Mouse (Mus musculus) limb, embryonic 12.5 days (tissue): ENCODE measurements around the gene Sptb. TPM values are rescaled to one million over a fixed set of nuclear protein-coding genes. Genes with fewer than 3 reads are reported as not detected.

Source experiments
- ATAC-seq: fragments of 200-750 bp; cut with Nextera tagmentation; 2 replicates; pipeline ENCODE4 v1.8.0; 2017; ENCODE audit warnings: low read depth, moderate TSS enrichment; ENCODE audit not compliant: insufficient number of reproducible peaks, insufficient read depth, low FRiP score, low TSS enrichment
- H3K27ac ChIP-seq: fragments of 300-500 bp; sonication (generic); 2 replicates; pipeline ENCODE4 v1.5.1; 2016; ENCODE audit warnings: mild to moderate bottlenecking, moderate library complexity
- H3K27me3 ChIP-seq: fragments of 300-500 bp; sonication (generic); 2 replicates; pipeline ENCODE4 v1.6.1; 2016; ENCODE audit warnings: mild to moderate bottlenecking, moderate library complexity
- H3K36me3 ChIP-seq: fragments of 300-500 bp; sonication (generic); 2 replicates; pipeline ENCODE4 v1.6.1; 2016; ENCODE audit warnings: mild to moderate bottlenecking, moderate library complexity
- H3K4me1 ChIP-seq: fragments of 300-500 bp; sonication (generic); replicated peaks from 2 replicates; pipeline ENCODE4 v1.6.1; 2016
- H3K4me2 ChIP-seq: fragments of 300-500 bp; sonication (generic); 2 replicates; pipeline ENCODE4 v1.6.1; 2016; ENCODE audit warnings: mild to moderate bottlenecking, moderate library complexity
- H3K4me3 ChIP-seq: fragments of 300-500 bp; sonication (generic); replicated peaks from 2 replicates; pipeline ENCODE4 v1.5.1; 2016; ENCODE audit warnings: mild to moderate bottlenecking
- H3K9ac ChIP-seq: fragments of 300-500 bp; sonication (generic); replicated peaks from 2 replicates; pipeline ENCODE4 v1.6.1; 2016; ENCODE audit warnings: mild to moderate bottlenecking, moderate library complexity
- H3K9me3 ChIP-seq: fragments of 300-500 bp; sonication (generic); 2 replicates; pipeline ENCODE4 v1.6.1; 2016; ENCODE audit warnings: mild to moderate bottlenecking, moderate library complexity
- WGBS: fragments of 180-500 bp; shearing (Covaris S2); methylation state at CpG from one replicate; pipeline ENCODE4 v1.1.7; 2016; 5-methylcytosine and 5-hydroxymethylcytosine counted together
- polyA plus RNA-seq: library from polyadenylated mRNA; unstranded; fragments of >200 nt; fragmentation: Nextera tagmentation; extraction: Ambion mirVana; gene quantifications from 2 replicates; pipeline ENCODE4 v1.2.1, GENCODE M21; 2016

Sptb gene
- polyA plus RNA-seq, 1 experiment from 2014 or later: 1.3 TPM

DNA sequence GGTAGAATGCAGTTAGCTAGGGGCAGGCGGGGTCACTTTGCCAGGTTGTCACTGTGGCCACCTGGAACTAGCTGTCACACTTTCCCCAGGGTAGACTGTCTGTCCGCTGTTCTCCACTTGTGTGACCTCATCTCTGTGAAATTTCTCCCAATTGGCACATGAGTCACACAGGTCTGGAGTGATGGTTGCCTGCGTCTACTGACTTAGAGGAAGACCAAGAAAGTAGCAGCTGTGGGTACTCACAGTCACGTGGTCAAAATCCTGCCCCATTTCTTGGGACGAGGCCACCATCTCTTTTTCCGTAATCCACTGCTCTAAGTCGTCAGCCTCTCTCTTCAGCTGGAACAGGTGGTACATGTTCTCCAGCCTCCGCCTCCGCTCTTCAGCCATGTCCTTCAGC, 106.6 kb downstream of the Sptb start:
- H3K4me3 ChIP-seq: no peak overlapping the region

DNA sequence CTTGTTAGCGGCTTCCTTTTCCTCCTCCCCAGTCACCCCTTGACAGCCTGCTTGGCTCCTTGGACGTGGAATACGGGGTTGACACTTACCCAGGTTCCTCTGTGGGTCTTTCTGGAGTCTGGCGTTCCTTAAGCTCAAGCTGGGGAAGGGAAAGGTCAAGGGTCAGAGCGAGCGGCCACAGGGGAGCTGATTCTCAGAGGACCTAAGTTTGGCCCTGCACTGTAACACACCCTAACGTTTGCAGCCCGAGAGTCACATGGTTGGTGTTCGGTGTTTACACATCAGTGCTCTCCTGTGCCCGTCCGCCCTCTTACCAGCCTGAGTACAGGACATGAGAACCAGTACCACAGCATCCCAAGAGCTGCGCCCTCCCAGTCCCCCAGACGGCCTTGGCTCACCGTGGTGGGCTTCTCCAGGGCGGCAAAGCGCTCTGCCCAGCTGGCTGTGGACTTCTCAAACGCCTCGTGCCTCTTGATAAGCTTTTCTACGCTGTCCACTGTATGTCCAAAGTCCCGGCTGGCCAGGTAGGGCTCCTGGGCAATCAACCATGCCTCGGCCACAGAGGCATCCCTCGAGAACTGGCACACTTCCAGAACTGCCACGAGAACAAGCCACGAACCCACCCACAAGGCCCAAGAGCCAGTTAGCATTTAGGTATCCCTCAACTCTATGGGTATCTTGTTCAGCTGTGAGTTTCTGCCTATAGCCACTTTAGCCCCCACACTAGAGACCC, 112.0 kb downstream of the Sptb start:
- no peak overlapping the region for H3K4me3 ChIP-seq
- WGBS: 73% methylated on average over 24 of the region's 24 CpGs
- 0 out of 2 replicates have a peak, but pooled peaks cover 5% of the 10 kb centered on the region for H3K27me3 ChIP-seq
- H3K36me3 ChIP-seq: no peaks in the 10 kb centered on the region
- no peaks in the 10 kb centered on the region for H3K9me3 ChIP-seq
- ATAC-seq: no peak
- no peak overlapping the region for H3K27ac ChIP-seq
- H3K4me2 ChIP-seq: no peak overlapping the region
- peaks cover 6% of the 10 kb centered on the region; the same call in 1 of the 2 replicates for H3K4me1 ChIP-seq
- no peak overlapping the region for H3K9ac ChIP-seq

More for the DNA sequence above, 106.6 kb downstream of the Sptb start:
- Histone ChIP-seq H3K9me3 (no peaks in the 10 kb centered on the region), H3K27ac (no peak overlapping the region), H3K4me1 (no peaks in the 10 kb centered on the region), H3K27me3 (peaks cover 4% of the 10 kb centered on the region), H3K36me3 (no peaks in the 10 kb centered on the region), H3K9ac (no peak overlapping the region), H3K4me2 (no peak overlapping the region)
- 86% methylated on average over 9 of the region's 9 CpGs for WGBS
- no peak for ATAC-seq

DNA sequence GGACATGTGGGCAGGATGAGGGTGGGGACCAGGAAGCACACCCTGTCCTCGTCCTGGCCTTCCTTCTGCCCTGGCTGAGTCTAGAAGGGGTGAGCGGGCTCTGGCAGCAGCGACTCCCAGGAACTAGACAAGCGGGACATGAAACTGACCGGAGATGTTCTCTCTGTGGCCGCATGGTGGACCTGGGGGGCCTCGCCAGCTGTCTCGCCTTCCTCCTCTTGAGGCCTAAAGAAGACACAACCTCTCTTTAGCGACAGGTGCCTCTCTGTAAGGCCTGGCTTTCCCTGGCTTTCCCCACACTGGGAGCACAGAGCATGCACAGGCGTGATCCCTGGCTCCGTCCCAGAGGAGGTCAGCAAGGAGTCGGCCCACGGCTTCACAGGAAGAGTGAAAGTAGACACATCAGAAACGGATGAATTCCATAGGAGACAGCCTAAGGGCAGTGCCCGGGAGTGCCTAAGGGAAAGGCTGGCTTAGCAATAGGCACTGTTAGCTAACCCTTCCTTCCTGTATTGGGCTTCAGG, 112.7 kb downstream of the Sptb start:
- Histone ChIP-seq H3K4me2 (no peak overlapping the region), H3K9ac (no peak overlapping the region), H3K9me3 (no peaks in the 10 kb centered on the region), H3K27ac (no peak overlapping the region), H3K4me3 (no peak overlapping the region), H3K4me1 (peaks cover 6% of the 10 kb centered on the region; the same call in 1 of the 2 replicates), H3K27me3 (0 out of 2 replicates have a peak, but pooled peaks cover 5% of the 10 kb centered on the region), H3K36me3 (no peaks in the 10 kb centered on the region)
- 76% methylated on average over 15 of the region's 15 CpGs for WGBS
- ATAC-seq: no peak

DNA sequence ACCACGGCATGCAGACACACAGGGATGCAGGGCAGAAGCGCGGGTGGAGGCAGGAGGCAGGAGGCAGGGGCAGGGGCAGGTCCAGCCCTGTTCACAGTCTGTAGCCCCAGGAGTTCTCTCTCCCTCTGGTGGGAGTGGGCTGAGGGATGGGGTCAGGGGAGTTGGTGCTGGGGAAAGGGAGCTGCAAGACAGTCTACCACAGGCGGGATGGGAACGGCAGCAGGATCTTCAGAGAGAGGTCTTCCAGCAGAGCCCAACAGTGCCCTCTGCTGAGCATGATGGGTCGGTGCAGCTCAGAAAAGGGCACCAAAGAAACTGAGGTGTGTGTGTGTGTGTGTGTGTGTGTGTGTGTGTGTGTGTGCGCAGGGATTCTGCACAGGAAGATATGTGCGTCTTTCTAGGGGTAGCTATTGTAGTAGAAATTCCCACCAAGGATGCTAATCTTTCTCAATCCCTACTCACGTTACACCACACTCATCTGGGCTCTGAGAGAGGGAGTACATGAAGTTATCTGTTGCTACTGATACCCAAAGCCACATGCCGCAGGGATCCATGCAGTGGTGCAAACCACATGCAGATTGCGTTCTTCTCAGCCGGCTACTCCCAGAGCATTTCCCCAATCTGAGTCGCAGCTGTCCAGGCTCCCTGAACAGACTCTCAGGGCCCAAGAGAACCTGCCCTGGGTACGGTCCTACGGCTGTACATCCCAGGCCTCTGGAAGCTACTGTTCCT, 113.9 kb downstream of the Sptb start:
- Histone ChIP-seq H3K9ac (no peak overlapping the region), H3K4me3 (no peak overlapping the region), H3K27ac (no peak overlapping the region), H3K27me3 (0 out of 2 replicates have a peak, but pooled peaks cover 5% of the 10 kb centered on the region), H3K4me2 (no peak overlapping the region), H3K9me3 (no peaks in the 10 kb centered on the region), H3K36me3 (no peaks in the 10 kb centered on the region), H3K4me1 (peaks cover 6% of the 10 kb centered on the region; the same call in 1 of the 2 replicates)
- 55% methylated on average over 15 of the region's 15 CpGs for WGBS
- ATAC-seq: no peak; the same call in 1 of the 2 replicates

DNA sequence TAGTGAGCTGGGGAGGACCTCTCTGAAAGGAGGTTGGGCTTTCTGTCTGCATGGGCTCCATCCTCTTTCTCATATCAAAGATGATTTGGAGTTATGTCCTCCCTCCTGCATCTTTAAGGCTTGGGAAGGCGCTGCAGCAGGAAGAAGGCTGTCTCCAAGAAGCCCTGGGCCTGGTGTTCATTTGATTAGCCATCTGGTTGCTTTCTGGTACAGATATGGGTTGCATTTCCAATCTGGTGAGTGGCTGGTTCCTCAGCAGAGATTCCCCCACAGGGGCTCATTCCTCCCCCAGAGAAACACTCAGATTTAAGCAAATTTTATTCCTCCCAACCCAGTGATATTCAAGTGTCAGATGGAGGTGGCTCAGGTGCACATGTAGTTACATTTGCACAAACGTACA, 114.5 kb downstream of the Sptb start:
- H3K4me1 ChIP-seq: peaks cover 6% of the 10 kb centered on the region; the same call in 1 of the 2 replicates
- 76% methylated on average over 2 of the region's 2 CpGs for WGBS
- no peak overlapping the region for H3K27ac ChIP-seq

DNA sequence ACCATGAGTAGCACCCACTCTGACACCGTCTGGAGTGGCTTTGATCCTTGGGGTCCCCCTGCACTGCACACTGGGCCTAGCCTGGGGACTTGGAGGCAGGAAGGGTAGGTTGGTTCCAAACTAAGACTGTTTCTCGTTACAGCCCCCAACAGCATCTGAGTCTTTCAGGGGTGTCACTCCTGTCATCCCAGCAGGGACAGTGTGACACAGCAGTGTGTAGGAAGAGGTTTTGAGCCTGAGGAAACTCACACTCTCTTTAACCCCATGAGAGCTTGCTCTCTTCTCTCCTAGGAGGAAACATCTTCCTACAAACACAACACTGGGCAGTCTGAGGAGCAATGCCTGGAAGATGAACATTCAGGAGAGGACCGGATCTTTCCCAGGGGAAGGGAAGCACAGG, 115.8 kb downstream of the Sptb start:
- no peak overlapping the region for H3K4me3 ChIP-seq
- H3K27me3 ChIP-seq: 0 out of 2 replicates have a peak, but pooled peaks cover 5% of the 10 kb centered on the region
- H3K4me2 ChIP-seq: no peak overlapping the region
- H3K4me1 ChIP-seq: peaks cover 6% of the 10 kb centered on the region
- no peaks in the 10 kb centered on the region for H3K9me3 ChIP-seq
- 51% methylated on average over 3 of the region's 3 CpGs for WGBS
- 0 out of 2 replicates have a peak overlapping the region, but pooled peaks have one; percentile 1 for H3K9ac ChIP-seq
- H3K27ac ChIP-seq: no peak overlapping the region
- H3K36me3 ChIP-seq: no peaks in the 10 kb centered on the region
- ATAC-seq: no peak

More for the DNA sequence above, 114.5 kb downstream of the Sptb start:
- Histone ChIP-seq H3K9me3 (no peaks in the 10 kb centered on the region), H3K36me3 (no peaks in the 10 kb centered on the region), H3K4me2 (no peak overlapping the region), H3K27me3 (0 out of 2 replicates have a peak, but pooled peaks cover 5% of the 10 kb centered on the region), H3K4me3 (no peak overlapping the region), H3K9ac (no peak overlapping the region)
- ATAC-seq: no peak

DNA sequence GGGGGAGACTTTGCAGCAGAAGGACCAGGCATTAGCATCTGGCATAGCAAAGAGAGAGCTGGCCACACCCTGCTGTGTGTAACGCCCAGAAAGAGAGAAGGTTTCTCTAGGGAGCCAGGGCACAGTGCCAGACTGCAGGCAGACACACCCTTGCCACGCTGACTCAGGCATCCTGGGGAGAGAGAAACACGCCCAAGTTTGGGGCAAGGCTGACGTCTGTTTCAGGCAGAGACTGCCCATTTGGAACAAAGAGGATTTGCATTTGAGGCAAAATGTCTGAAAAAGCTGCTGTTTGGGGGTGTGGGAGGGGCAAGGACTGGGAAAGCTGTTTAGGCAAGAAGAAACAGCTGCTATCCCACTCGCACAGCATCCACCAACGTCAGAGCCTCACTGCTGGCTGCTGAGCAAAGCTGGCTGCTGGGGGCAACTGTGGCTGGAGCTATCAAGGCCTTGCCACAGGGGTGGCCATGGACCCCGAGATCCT, 116.5 kb downstream of the Sptb start:
- no peak for ATAC-seq
- no peak overlapping the region for H3K27ac ChIP-seq

DNA sequence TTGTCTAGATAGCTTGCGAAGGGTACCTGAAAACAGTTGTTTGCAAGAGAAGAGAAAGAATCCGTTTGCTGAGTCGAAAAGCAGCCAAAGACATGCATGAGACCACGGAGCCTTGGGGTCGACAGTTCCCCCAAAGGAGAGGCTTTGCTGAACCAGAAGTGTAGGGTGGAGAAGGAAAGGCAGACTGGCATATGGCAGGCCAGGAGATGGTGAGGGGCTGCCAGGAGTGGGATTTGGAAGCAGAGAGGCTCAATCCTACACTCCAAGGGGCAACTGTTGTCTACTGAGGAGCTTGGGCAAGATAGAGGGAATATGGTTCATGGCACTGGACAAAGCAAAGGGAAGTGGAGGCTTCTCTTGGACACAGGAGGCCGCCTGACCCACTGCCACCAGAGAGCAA, 117.1 kb downstream of the Sptb start:
- H3K4me2 ChIP-seq: no peak overlapping the region
- 0 out of 2 replicates have a peak, but pooled peaks cover 5% of the 10 kb centered on the region for H3K27me3 ChIP-seq
- WGBS: 82% methylated on average over 6 of the region's 6 CpGs
- no peak for ATAC-seq
- H3K9ac ChIP-seq: no peak overlapping the region
- peaks cover 6% of the 10 kb centered on the region for H3K4me1 ChIP-seq
- no peaks in the 10 kb centered on the region for H3K9me3 ChIP-seq
- H3K36me3 ChIP-seq: no peaks in the 10 kb centered on the region
- no peak overlapping the region for H3K27ac ChIP-seq
- no peak overlapping the region for H3K4me3 ChIP-seq

More for the DNA sequence above, 116.5 kb downstream of the Sptb start:
- no peaks in the 10 kb centered on the region for H3K36me3 ChIP-seq
- H3K27me3 ChIP-seq: 0 out of 2 replicates have a peak, but pooled peaks cover 5% of the 10 kb centered on the region
- no peaks in the 10 kb centered on the region for H3K9me3 ChIP-seq
- peaks cover 6% of the 10 kb centered on the region for H3K4me1 ChIP-seq
- H3K9ac ChIP-seq: 0 out of 2 replicates have a peak overlapping the region, but pooled peaks have one; percentile 1
- 24% methylated on average over 7 of the region's 7 CpGs for whole genome bisulfite sequencing
- no peak overlapping the region for H3K4me2 ChIP-seq
- H3K4me3 ChIP-seq: no peak overlapping the region

DNA sequence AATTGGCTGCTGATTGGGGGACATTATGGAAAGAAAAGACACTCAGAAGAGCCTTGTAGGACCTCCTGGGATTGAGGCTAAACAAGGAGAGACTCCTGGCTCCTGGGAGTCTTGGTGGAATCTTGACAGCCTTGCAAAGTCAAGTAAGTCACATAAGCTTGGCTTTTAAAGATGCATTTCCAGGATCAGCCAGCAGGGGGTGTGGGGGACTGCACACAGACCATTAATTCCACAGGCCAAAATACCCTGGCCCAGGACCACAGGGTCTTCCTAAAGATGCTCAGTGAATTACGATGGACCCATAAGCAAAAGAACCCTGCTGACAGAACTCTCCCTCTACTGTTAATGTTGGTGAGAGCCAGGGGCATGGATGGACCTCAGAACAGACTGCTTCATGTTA, 118.1 kb downstream of the Sptb start:
- Histone ChIP-seq H3K27ac (no peak overlapping the region), H3K4me2 (no peak overlapping the region), H3K4me3 (no peak overlapping the region), H3K9ac (no peak overlapping the region), H3K9me3 (no peaks in the 10 kb centered on the region), H3K4me1 (peaks cover 6% of the 10 kb centered on the region), H3K36me3 (no peaks in the 10 kb centered on the region), H3K27me3 (0 out of 2 replicates have a peak, but pooled peaks cover 5% of the 10 kb centered on the region)
- 57% methylated on average over 1 of the region's 1 CpGs for WGBS
- no peak for ATAC-seq

DNA sequence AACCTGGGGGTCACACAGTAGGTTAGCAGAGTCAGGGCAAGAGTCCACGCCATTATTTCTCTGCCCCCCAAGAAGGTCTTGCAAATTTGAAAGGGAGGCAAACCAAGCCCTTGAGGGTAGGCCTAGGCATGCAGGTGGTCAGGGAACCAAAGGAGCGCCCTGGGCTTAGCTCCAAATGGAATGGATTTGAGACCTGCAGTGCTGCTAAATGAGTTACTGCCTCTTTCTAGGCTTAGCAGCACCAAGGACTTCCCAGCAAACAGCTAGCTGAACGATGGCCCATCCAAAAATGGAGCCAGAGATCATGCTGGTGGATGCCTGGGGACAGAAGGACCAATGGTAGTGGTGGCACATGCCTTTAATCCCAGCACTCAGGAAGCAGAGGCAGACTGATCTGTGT, 119.3 kb downstream of the Sptb start:
- 83% methylated on average over 3 of the region's 3 CpGs for WGBS
- Histone ChIP-seq H3K27ac (no peak overlapping the region), H3K9ac (no peak overlapping the region), H3K9me3 (no peaks in the 10 kb centered on the region), H3K4me3 (no peak overlapping the region), H3K4me1 (peaks cover 6% of the 10 kb centered on the region), H3K36me3 (no peaks in the 10 kb centered on the region), H3K27me3 (0 out of 2 replicates have a peak, but pooled peaks cover 5% of the 10 kb centered on the region), H3K4me2 (no peak overlapping the region)
- ATAC-seq: no peak

DNA sequence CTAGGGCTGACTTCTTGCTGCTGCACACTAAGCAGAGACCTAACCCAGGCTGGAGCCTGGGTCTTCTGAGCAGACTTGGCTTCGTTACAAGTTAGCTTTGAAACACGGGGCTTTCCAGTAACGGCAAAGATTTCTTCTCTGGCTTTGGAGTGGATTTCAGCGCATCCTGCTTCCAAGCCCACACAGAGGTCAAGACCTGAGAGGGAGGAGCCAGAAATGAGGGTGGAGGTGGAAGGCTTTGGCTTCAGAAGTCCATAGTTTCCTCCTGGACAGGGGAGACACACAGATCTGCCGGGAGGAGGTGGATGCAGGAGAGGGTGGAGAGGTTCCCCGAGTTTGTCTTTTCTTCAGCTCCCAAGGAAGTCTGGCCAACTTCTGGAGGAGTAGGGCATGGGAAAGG, 120.8 kb downstream of the Sptb start:
- H3K27me3 ChIP-seq: 0 out of 2 replicates have a peak, but pooled peaks cover 5% of the 10 kb centered on the region
- no peak overlapping the region for H3K4me3 ChIP-seq
- H3K4me2 ChIP-seq: no peak overlapping the region
- H3K4me1 ChIP-seq: peaks cover 6% of the 10 kb centered on the region
- H3K27ac ChIP-seq: no peak overlapping the region
- H3K36me3 ChIP-seq: no peaks in the 10 kb centered on the region
- 60% methylated on average over 6 of the region's 6 CpGs for WGBS
- no peaks in the 10 kb centered on the region for H3K9me3 ChIP-seq
- no peak overlapping the region for H3K9ac ChIP-seq
- no peak for ATAC-seq
